Mouse (Mus musculus) spleen, adult 2 months (tissue): ENCODE data around the gene Slc12a7. TPM values are rescaled to one million over a fixed set of nuclear protein-coding genes. Genes with fewer than 3 reads are reported as not detected.

Source experiments
- DNase-seq, 2 experiments: peaks; one replicate each; pipeline versions ENCODE4 v3.0.0 to v3.0.0-alpha.2; 2012 to 2021; ENCODE audit warnings: low spot score in 2 of 2, low read depth in 1 of 2
- H3K27ac ChIP-seq: fragments of 200-500 bp; 2 replicates; pipeline ENCODE4 v1.5.1; 2012; ENCODE audit warnings: low read length, inconsistent platforms; ENCODE audit not compliant: insufficient read depth
- H3K27me3 ChIP-seq: fragments of 200-500 bp; 2 replicates; pipeline ENCODE4 v1.6.1; 2012; ENCODE audit warnings: mild to moderate bottlenecking, moderate library complexity, low read length, inconsistent platforms; ENCODE audit not compliant: control insufficient read depth, insufficient read depth
- H3K36me3 ChIP-seq: fragments of 200-500 bp; 2 replicates; pipeline ENCODE4 v1.6.1; 2012; ENCODE audit warnings: mild to moderate bottlenecking, low read length, inconsistent platforms; ENCODE audit not compliant: control insufficient read depth, insufficient read depth
- H3K4me1 ChIP-seq: fragments of 200-500 bp; 2 replicates; pipeline ENCODE4 v1.6.1; 2011; ENCODE audit warnings: inconsistent platforms; ENCODE audit not compliant: control insufficient read depth, insufficient read depth, insufficient read length
- H3K4me3 ChIP-seq: fragments of 200-500 bp; 2 replicates; pipeline ENCODE4 v1.5.1; 2011; ENCODE audit warnings: mild to moderate bottlenecking, inconsistent platforms; ENCODE audit not compliant: insufficient read depth, insufficient read length; ENCODE audit errors: extremely low read depth
- CTCF ChIP-seq: fragments of 200-500 bp; IDR thresholded peaks from 2 replicates; pipeline ENCODE4 v1.5.1; 2011; ENCODE audit warnings: mild to moderate bottlenecking, inconsistent platforms; ENCODE audit not compliant: insufficient read depth, insufficient read length, insufficient replicate concordance; ENCODE audit errors: extremely low read depth
- POLR2A ChIP-seq: fragments of 200-500 bp; IDR thresholded peaks from 2 replicates; pipeline ENCODE4 v1.6.1; 2011; ENCODE audit warnings: low read depth, low read length, inconsistent platforms
- WGBS: fragments of 180-500 bp; shearing (Covaris S2); methylation state at CpG from one replicate; pipeline ENCODE4 v1.1.7; 2018; 5-methylcytosine and 5-hydroxymethylcytosine counted together
- polyA plus RNA-seq: library from polyadenylated mRNA; depleted of rRNA; stranded (reverse); fragments of >200 nt; gene quantifications from 2 replicates; pipeline ENCODE4 v1.2.3, GENCODE M21; 2012

The Slc12a7 gene
- polyA plus RNA-seq, 1 experiment, result 56.2 TPM

DNA sequence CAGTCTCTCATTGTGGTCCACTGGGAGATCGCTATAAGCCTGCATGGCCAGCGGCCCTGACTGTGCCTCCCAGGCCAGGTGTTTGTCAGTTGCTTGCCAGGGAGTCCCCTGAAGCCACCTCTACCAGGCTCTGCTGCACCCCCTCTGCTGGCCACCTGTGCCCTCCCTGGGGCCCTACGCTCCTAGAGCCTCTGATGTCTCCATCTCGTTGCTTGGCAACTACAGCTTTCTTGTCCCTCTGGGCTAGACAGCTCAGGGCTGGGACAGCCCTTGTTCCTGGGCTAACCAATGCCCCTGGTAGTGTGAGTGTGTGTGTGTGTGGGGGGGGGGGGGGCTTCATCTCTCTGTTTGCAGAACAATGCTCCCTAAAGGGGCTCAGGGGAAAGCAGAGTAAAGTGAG is 10.1 kb downstream of the Slc12a7 start:
- no peak for DNase-seq
- 40% methylated on average over 4 of the region's 4 CpGs for WGBS
- H3K36me3 ChIP-seq, result no peaks in the 10 kb centered on the region
- H3K4me1 ChIP-seq, result peaks cover 2% of the 10 kb centered on the region; the same call in 1 of the 2 replicates
- H3K4me3 ChIP-seq, result no peak overlapping the region
- H3K27ac ChIP-seq, result no peak overlapping the region
- no peak for TF ChIP-seq POLR2A
- TF ChIP-seq CTCF, result no peak
- no peaks in the 10 kb centered on the region for H3K27me3 ChIP-seq

DNA sequence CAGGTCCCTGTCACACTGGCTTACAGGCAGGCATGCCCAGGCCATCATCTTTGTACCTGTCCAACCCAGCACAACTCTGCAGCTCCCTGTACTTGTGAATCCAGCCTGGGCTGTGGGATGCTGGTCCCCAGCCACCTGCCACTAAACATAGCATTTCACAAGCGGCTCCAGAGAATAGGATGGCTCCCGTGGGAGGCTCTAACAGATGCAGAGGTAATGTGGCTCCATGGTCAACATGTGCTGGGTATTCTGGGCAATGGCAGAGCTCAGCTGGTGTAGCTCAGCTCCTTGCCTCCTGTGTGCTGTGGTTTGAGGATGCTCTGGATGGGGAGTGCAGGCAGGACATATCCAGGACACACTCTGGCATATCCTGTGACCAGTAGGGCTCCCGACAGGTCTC is 10.8 kb downstream of the Slc12a7 start:
- DNase-seq, result no peak
- Histone ChIP-seq H3K4me3 (no peak overlapping the region), H3K27me3 (no peaks in the 10 kb centered on the region), H3K27ac (no peak overlapping the region), H3K36me3 (no peaks in the 10 kb centered on the region), H3K4me1 (peaks cover 2% of the 10 kb centered on the region; the same call in 1 of the 2 replicates)
- TF ChIP-seq CTCF (no peak), POLR2A (no peak)
- WGBS, result 57% methylated on average over 3 of the region's 3 CpGs

GRCm38 (mm10) chr13:73748663-73749440 is 16.0 kb downstream of the Slc12a7 start:
- WGBS, result 15% methylated on average over 15 of the region's 15 CpGs
- peaks cover 8% of the 10 kb centered on the region; the same call in 1 of the 2 replicates for H3K4me1 ChIP-seq
- no peak overlapping the region for H3K4me3 ChIP-seq
- H3K27ac ChIP-seq, result peak overlapping the region; percentile 31
- no peaks in the 10 kb centered on the region for H3K27me3 ChIP-seq
- H3K36me3 ChIP-seq, result no peaks in the 10 kb centered on the region
- peak in 1 of 2 experiments; percentile 41 for DNase-seq
- peak; percentile 65; the same call in 1 of the 2 replicates for TF ChIP-seq CTCF
- TF ChIP-seq POLR2A, result no peak

DNA sequence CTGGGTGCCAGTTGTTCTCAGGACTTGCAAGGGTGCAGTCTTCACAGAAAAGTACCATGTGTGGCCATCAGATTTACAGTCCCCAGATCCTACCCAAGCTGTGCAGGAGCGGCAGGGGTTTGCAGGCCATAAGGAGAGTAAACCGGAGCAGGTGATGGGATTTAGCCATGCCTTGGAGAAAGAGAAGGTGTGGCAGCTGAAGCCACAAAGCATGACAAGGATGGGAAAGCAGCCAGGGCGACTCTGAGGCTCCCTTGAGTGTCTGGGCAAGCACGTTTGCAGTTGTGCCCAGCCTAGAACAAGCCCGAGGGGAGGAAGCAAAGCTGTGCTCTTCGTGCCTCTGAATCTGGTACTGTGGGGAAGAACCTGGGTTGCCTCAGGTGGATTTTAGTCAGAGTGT is 17.5 kb downstream of the Slc12a7 start:
- WGBS, result 58% methylated on average over 6 of the region's 6 CpGs
- DNase-seq, result no peak
- no peaks in the 10 kb centered on the region for H3K36me3 ChIP-seq
- no peak for TF ChIP-seq POLR2A
- no peak overlapping the region for H3K4me3 ChIP-seq
- no peaks in the 10 kb centered on the region for H3K27me3 ChIP-seq
- H3K4me1 ChIP-seq, result peaks cover 8% of the 10 kb centered on the region; the same call in 1 of the 2 replicates
- no peak overlapping the region for H3K27ac ChIP-seq

DNA sequence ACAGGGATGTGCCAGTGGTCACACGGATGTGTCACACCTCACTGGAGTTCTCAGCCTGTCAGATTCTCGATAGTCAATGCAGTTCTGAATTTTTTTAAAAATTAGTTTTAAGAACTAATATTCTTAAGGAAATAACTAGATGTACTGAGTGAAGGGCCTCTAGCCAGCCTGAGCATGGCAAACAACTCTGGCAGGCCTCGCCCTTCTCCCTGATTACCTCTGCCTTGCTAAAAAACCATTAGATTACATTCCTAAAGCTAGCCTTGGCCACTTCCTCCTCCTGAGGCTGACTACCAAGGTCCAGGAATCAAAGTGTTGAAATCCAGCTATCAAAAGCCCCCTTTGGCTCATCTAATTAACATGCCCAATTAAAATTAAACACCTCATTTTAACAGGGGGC is 18.4 kb downstream of the Slc12a7 start:
- TF ChIP-seq POLR2A, result no peak
- TF ChIP-seq CTCF, result no peak
- H3K4me3 ChIP-seq, result no peak overlapping the region
- no peaks in the 10 kb centered on the region for H3K27me3 ChIP-seq
- H3K27ac ChIP-seq, result no peak overlapping the region
- WGBS, result 86% methylated on average over 3 of the region's 3 CpGs
- DNase-seq, result no peak
- H3K36me3 ChIP-seq, result no peaks in the 10 kb centered on the region
- peaks cover 8% of the 10 kb centered on the region; the same call in 1 of the 2 replicates for H3K4me1 ChIP-seq

- TF ChIP-seq POLR2A, result no peak
- TF ChIP-seq CTCF, result no peak
- Histone ChIP-seq H3K36me3 (no peaks in the 10 kb centered on the region), H3K27ac (no peak overlapping the region), H3K27me3 (no peaks in the 10 kb centered on the region), H3K4me1 (no peaks in the 10 kb centered on the region), H3K4me3 (no peak overlapping the region)
- 88% methylated on average over 3 of the region's 3 CpGs for WGBS
- DNase-seq, result no peak
Observed at GRCm38 (mm10) chr13:73755809-73756208, 22.9 kb downstream of the Slc12a7 start.

GRCm38 (mm10) chr13:73756916-73757315 is 24.0 kb downstream of the Slc12a7 start:
- H3K4me1 ChIP-seq, result no peaks in the 10 kb centered on the region
- 78% methylated on average over 2 of the region's 2 CpGs for WGBS
- no peak for DNase-seq
- H3K36me3 ChIP-seq, result no peaks in the 10 kb centered on the region
- H3K27ac ChIP-seq, result no peak overlapping the region
- TF ChIP-seq POLR2A, result no peak
- TF ChIP-seq CTCF, result no peak
- no peaks in the 10 kb centered on the region for H3K27me3 ChIP-seq
- no peak overlapping the region for H3K4me3 ChIP-seq
